In genomic region chr5:103741443-103741842, GRCm38 (mm10) we compare ENCODE assay signal across 21 mouse cellular contexts. TPM values are rescaled to one million over a fixed set of nuclear protein-coding genes. Genes with fewer than 3 reads are reported as not detected.
DNase-seq lines count a peak whose midpoint lies in the region; ATAC-seq and TF ChIP-seq lines count a peak whose summit lies in the region.
"Had no signal": no experiment of that assay in that cellular context is flagged by ENCODE, and none has a peak within 500 bp of the region (broad histone marks: within the 10 kb centered on the region; RNA-seq: fewer than 3 reads in every experiment).

No protein-coding gene starts in this region.

- no peak overlapping the region for H3K4me2 ChIP-seq in heart, embryonic 11.5 days
- no peak overlapping the region for H3K4me2 ChIP-seq in midbrain, postnatal 0 days (ENCODE audit: low read depth, low read length, poor library complexity, severe bottlenecking)
- no peak overlapping the region for H3K4me2 ChIP-seq in liver, postnatal 0 days (ENCODE audit: low read depth, low read length)
- H3K4me2 ChIP-seq: embryonic facial prominence, embryonic 12.5 days; heart, embryonic 13.5 days; lung, embryonic 15.5 days; neural tube, embryonic 13.5 days; stomach, embryonic 15.5 days had no signal

- H3K27ac ChIP-seq in heart, embryonic 11.5 days (ENCODE audit: low read depth, low read length), result peak overlapping the region; percentile 59; the same call in 1 of the 2 replicates
- no peak overlapping the region for H3K27ac ChIP-seq in midbrain, postnatal 0 days (ENCODE audit: low read depth, low read length)
- H3K27ac ChIP-seq in midbrain, embryonic 10.5 days (replicated peaks), result no peak overlapping the region
- peak overlapping the region; percentile 88 for H3K27ac ChIP-seq in liver, postnatal 0 days (ENCODE audit: low read depth)
- H3K27ac ChIP-seq: embryonic facial prominence, embryonic 12.5 days; heart, embryonic 13.5 days; lung, embryonic 15.5 days; neural tube, embryonic 13.5 days; stomach, embryonic 15.5 days had no signal

- peaks cover 2% of the 10 kb centered on the region; the same call in 1 of the 2 replicates for H3K27me3 ChIP-seq in heart, embryonic 11.5 days (ENCODE audit: control insufficient read depth, insufficient read depth, low read length)
- no peaks in the 10 kb centered on the region for H3K27me3 ChIP-seq in midbrain, postnatal 0 days (ENCODE audit: insufficient read depth, low read length)
- H3K27me3 ChIP-seq in midbrain, embryonic 10.5 days (ENCODE audit: low read depth, poor library complexity, severe bottlenecking), result no peaks in the 10 kb centered on the region
- no peaks in the 10 kb centered on the region for H3K27me3 ChIP-seq in liver, postnatal 0 days (ENCODE audit: insufficient read depth, low read length)
- H3K27me3 ChIP-seq: heart, embryonic 13.5 days; lung, embryonic 15.5 days; megakaryocyte, embryonic 14.5 days; neural tube, embryonic 13.5 days; stomach, embryonic 15.5 days had no signal

- H3K9ac ChIP-seq in heart, embryonic 11.5 days (ENCODE audit: low read depth, low read length), result no peak overlapping the region
- H3K9ac ChIP-seq in midbrain, postnatal 0 days (replicated peaks; ENCODE audit: low read length, poor library complexity, severe bottlenecking), result no peak overlapping the region
- 0 out of 2 replicates have a peak overlapping the region, but pooled peaks have one; percentile 22 for H3K9ac ChIP-seq in liver, postnatal 0 days (replicated peaks)
- H3K9ac ChIP-seq: embryonic facial prominence, embryonic 12.5 days; heart, embryonic 13.5 days; lung, embryonic 15.5 days; neural tube, embryonic 13.5 days; stomach, embryonic 15.5 days had no signal

- no peak overlapping the region for H3K4me3 ChIP-seq in heart, embryonic 11.5 days (ENCODE audit: low read depth, low read length)
- no peak overlapping the region for H3K4me3 ChIP-seq in midbrain, postnatal 0 days (ENCODE audit: low read depth, low read length)
- H3K4me3 ChIP-seq in midbrain, embryonic 10.5 days, result no peak overlapping the region
- H3K4me3 ChIP-seq in liver, postnatal 0 days (ENCODE audit: low read depth, low read length), result no peak overlapping the region
- H3K4me3 ChIP-seq: embryonic facial prominence, embryonic 12.5 days; heart, embryonic 13.5 days; lung, embryonic 15.5 days; megakaryocyte, embryonic 14.5 days; neural tube, embryonic 13.5 days; stomach, embryonic 15.5 days had no signal

- TF ChIP-seq CTCF in midbrain, postnatal 0 days (IDR thresholded peaks at IDR 0.05), result peak; percentile 39
- peak; percentile 39 for TF ChIP-seq CTCF in liver, postnatal 0 days (IDR thresholded peaks at IDR 0.05; ENCODE audit: low read depth)

- ATAC-seq in heart, embryonic 11.5 days (replicated peaks; ENCODE audit: insufficient number of reproducible peaks, low FRiP score, low TSS enrichment), result no peak
- no peak for ATAC-seq in midbrain, postnatal 0 days (ENCODE audit: low FRiP score)
- ATAC-seq in liver, postnatal 0 days, result no peak
- ATAC-seq: inflammation-experienced regulatory T-cells, adult 6 months had no signal

- 62% methylated on average over 1 of the region's 1 CpGs for WGBS in heart, embryonic 11.5 days (ENCODE audit: insufficient replicate concordance)
- 75% methylated on average over 1 of the region's 1 CpGs for WGBS in midbrain, postnatal 0 days
- WGBS in midbrain, embryonic 10.5 days, result 71% methylated on average over 1 of the region's 1 CpGs
- WGBS in liver, postnatal 0 days (ENCODE audit: insufficient replicate concordance), result 43% methylated on average over 1 of the region's 1 CpGs

- no peaks in the 10 kb centered on the region for H3K9me3 ChIP-seq in heart, embryonic 11.5 days (replicated peaks; ENCODE audit: control insufficient read depth, low read length)
- no peaks in the 10 kb centered on the region for H3K9me3 ChIP-seq in midbrain, postnatal 0 days (ENCODE audit: low read length)
- H3K9me3 ChIP-seq in midbrain, embryonic 10.5 days (replicated peaks), result no peaks in the 10 kb centered on the region
- H3K9me3 ChIP-seq in liver, postnatal 0 days (ENCODE audit: low read length), result no peaks in the 10 kb centered on the region
- H3K9me3 ChIP-seq: embryonic facial prominence, embryonic 12.5 days; heart, embryonic 13.5 days; lung, embryonic 15.5 days; megakaryocyte, embryonic 14.5 days; neural tube, embryonic 13.5 days; stomach, embryonic 15.5 days had no signal

- no peak for DNase-seq in heart, adult 8-10 months (ENCODE audit: low spot score)
- no peak for DNase-seq in midbrain, postnatal 0 days (ENCODE audit: low spot score)
- no peak for DNase-seq in midbrain, embryonic 10.5 days (ENCODE audit: low spot score)
- DNase-seq in T-cell, adult 2 months (ENCODE audit: low spot score), result peak; percentile 26
- DNase-seq in liver, postnatal 0 days, result no peak
- DNase-seq in cerebellum, postnatal 10 days, result no peak
- no peak for DNase-seq in spleen, adult 12 weeks (ENCODE audit: low spot score)
- DNase-seq: adrenal gland, postnatal 36 days; B cell, adult 2 months; cerebellum, postnatal 25 days; gastrocnemius, postnatal 25 days; heart, postnatal 4 days; left cerebral cortex, postnatal 4 days had no signal

- H3K4me1 ChIP-seq in heart, embryonic 11.5 days (ENCODE audit: control insufficient read depth, insufficient read depth, low read length), result no peaks in the 10 kb centered on the region
- H3K4me1 ChIP-seq in midbrain, postnatal 0 days (ENCODE audit: insufficient read depth, low read length), result no peaks in the 10 kb centered on the region
- no peaks in the 10 kb centered on the region for H3K4me1 ChIP-seq in midbrain, embryonic 10.5 days
- H3K4me1 ChIP-seq in liver, postnatal 0 days (ENCODE audit: insufficient read depth), result peaks cover 80% of the 10 kb centered on the region
- H3K4me1 ChIP-seq: neural tube, embryonic 13.5 days; stomach, embryonic 15.5 days had no signal

- H3K36me3 ChIP-seq in heart, embryonic 11.5 days (ENCODE audit: control insufficient read depth, insufficient read depth, low read length), result no peaks in the 10 kb centered on the region
- H3K36me3 ChIP-seq in midbrain, postnatal 0 days (ENCODE audit: insufficient read depth, low read length), result no peaks in the 10 kb centered on the region
- H3K36me3 ChIP-seq in midbrain, embryonic 10.5 days, result no peaks in the 10 kb centered on the region
- no peaks in the 10 kb centered on the region for H3K36me3 ChIP-seq in liver, postnatal 0 days (replicated peaks; ENCODE audit: insufficient read depth, low read length)
- H3K36me3 ChIP-seq: embryonic facial prominence, embryonic 12.5 days; heart, embryonic 13.5 days; lung, embryonic 15.5 days; neural tube, embryonic 13.5 days; stomach, embryonic 15.5 days had no signal

- no peak for TF ChIP-seq EP300 in liver, postnatal 0 days (IDR thresholded peaks at IDR 0.05; ENCODE audit: low read depth)

RNA-seq across cellular contexts. Expression of gene Aff1, which starts 49.3 kb away (rescaled TPM):
- 12.1 and 13.4 TPM in 2 replicates for polyA plus RNA-seq in heart, embryonic 11.5 days (2014; fragmentation: Nextera tagmentation; extraction: Ambion mirVana)
- total RNA-seq in heart, adult 8-10 months (2022), result 10 to 100 TPM; 39.9 to 43.8 (median 42.7) TPM
- 5.7 and 6.4 TPM in 2 replicates for total RNA-seq in midbrain, postnatal 0 days (2014; rRNA removed)
- 0.82 and 1.6 TPM in 2 replicates for polyA plus RNA-seq in midbrain, postnatal 0 days (2015; fragmentation: Nextera tagmentation; extraction: Ambion mirVana)
- 3.5 and 5.1 TPM in 2 replicates for polyA plus RNA-seq in midbrain, embryonic 10.5 days (2016; fragmentation: Nextera tagmentation; extraction: Ambion mirVana)
- 4.7 and 5.0 TPM in 2 replicates for polyA plus RNA-seq in liver, postnatal 0 days (2015; fragmentation: Nextera tagmentation; extraction: Ambion mirVana)

Comparison
In these comparisons a context has a peak if more than half of its experiments do, and no peak if none do; other contexts are left out.
1. H3K27ac ChIP-seq: peak in heart, embryonic 11.5 days (single experiment) and liver, postnatal 0 days (single experiment); none in midbrain, postnatal 0 days (single experiment) and midbrain, embryonic 10.5 days (single experiment).